Mouse (Mus musculus): ENCODE measurements around the gene Fes. TPM values are rescaled to one million over a fixed set of nuclear protein-coding genes. Genes with fewer than 3 reads are reported as not detected.

Fes gene
- polyA plus RNA-seq, 1 experiment from 2014 or later = 9.5 TPM

DNA sequence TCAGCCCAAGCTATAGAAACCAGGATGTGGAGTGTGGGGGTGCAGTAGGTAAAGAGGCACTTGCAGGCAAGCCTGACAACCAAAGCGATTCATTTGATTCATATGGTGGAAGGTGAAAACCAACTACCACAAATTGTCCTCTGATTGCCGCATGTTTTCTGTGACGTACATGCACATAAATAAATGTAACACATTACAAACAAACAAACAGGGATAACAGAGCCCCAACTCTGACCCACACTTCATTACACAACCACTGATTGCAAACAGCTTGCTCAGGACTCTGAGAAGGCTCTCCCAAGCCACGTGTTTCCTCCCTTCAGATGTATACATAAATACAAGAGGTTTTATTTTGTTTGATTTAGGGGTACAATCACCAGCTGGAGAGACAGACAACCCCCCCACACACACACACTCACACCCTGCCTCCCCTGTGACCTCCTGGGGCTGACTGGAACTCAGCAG, 17.7 kb downstream of the Fes start:
- Histone ChIP-seq H3K36me3 (ENCODE audit: control insufficient read depth, insufficient read depth, low read length) (peaks cover 28% of the 10 kb centered on the region), H3K4me2 (replicated peaks; ENCODE audit: low read depth, low read length) (peak overlapping the region; percentile 78), H3K4me1 (ENCODE audit: control insufficient read depth, insufficient read depth, low read length) (peaks cover 12% of the 10 kb centered on the region; the same call in 1 of the 2 replicates), H3K27ac (ENCODE audit: low read length) (peak overlapping the region; percentile 75; the same call in 1 of the 2 replicates), H3K4me3 (ENCODE audit: low read depth, low read length) (peak overlapping the region; percentile 80), H3K9me3 (ENCODE audit: control insufficient read depth, low read depth, low read length) (no peaks in the 10 kb centered on the region), H3K9ac (replicated peaks; ENCODE audit: low read depth, low read length) (peak overlapping the region; percentile 73), H3K27me3 (ENCODE audit: control insufficient read depth, insufficient read depth, low read length) (no peaks in the 10 kb centered on the region)
- no peak for ATAC-seq (ENCODE audit: insufficient number of reproducible peaks, insufficient read depth, low FRiP score, low read depth)
- 29% methylated on average over 4 of the region's 4 CpGs for WGBS

DNA sequence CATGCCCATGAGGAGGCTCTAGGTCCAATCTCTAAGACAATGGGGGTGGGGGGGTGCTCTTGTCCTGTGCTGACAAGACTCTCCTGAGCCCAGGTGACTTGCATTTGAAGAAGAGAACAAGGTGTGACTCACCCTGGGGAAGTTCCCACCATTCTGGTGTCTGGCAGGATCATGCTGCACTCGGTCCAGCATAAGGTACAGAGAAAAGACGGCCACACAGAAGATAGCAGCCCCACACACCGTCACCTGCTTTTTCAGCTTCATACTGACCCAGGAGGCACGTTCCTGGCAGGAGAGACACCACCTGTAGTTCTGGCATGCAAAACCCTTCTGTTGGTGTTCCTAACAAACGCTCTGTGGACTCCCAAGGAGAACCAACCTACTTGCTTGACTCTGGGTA, 18.3 kb downstream of the Fes start:
- H3K4me2 ChIP-seq (replicated peaks; ENCODE audit: low read depth, low read length) = peak overlapping the region; percentile 78
- WGBS = 59% methylated on average over 5 of the region's 5 CpGs
- H3K27ac ChIP-seq (ENCODE audit: low read length) = peak overlapping the region; percentile 75; the same call in 1 of the 2 replicates
- H3K4me1 ChIP-seq (ENCODE audit: control insufficient read depth, insufficient read depth, low read length) = peaks cover 12% of the 10 kb centered on the region; the same call in 1 of the 2 replicates
- H3K4me3 ChIP-seq (ENCODE audit: low read depth, low read length) = peak overlapping the region; percentile 80
- peaks cover 28% of the 10 kb centered on the region for H3K36me3 ChIP-seq (ENCODE audit: control insufficient read depth, insufficient read depth, low read length)
- no peaks in the 10 kb centered on the region for H3K27me3 ChIP-seq (ENCODE audit: control insufficient read depth, insufficient read depth, low read length)
- H3K9me3 ChIP-seq (ENCODE audit: control insufficient read depth, low read depth, low read length) = no peaks in the 10 kb centered on the region
- H3K9ac ChIP-seq (replicated peaks; ENCODE audit: low read depth, low read length) = no peak overlapping the region
- ATAC-seq (ENCODE audit: insufficient number of reproducible peaks, insufficient read depth, low FRiP score, low read depth) = no peak

DNA sequence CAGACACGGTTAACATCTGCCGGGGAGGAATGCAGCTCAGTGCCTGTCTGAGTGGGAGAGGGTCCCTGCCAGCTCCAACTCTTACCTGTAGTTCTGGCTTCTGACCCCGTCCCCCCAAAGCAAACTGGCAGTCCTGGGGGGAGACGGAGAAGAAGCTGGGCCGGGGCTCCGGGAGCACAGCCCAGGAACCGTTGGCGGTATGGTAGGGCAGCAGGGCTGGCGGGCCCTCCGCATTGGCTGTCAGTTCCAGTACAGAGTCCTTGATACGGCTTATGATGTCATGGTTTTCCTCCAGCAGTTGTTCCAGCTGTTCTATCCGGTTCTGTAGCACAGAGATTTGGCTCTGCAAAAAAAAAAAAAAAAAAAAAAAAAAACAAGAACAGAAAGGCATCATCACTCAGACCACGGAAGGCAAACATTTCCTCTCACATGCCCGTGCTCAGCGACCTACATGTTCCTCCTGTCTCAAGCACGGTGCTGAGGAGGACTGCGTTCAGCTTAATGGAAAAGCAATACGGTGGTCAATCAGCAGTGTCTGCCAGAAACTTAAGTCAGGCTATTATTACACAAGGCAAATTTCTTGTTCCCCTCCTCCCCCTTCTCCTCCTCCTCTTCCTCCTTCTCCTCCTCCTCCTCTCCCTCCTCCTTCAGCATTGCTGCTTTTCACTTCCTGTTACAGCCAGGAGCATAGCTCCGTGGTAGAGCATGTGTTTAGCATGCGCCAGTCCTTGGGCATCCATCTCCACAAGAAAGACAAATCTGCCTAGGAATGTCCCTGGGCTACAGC, 18.9 kb downstream of the Fes start:
- Histone ChIP-seq H3K4me2 (replicated peaks; ENCODE audit: low read depth, low read length) (no peak overlapping the region), H3K27ac (ENCODE audit: low read length) (no peak overlapping the region; the same call in 1 of the 2 replicates)
- 69% methylated on average over 20 of the region's 20 CpGs for WGBS

DNA sequence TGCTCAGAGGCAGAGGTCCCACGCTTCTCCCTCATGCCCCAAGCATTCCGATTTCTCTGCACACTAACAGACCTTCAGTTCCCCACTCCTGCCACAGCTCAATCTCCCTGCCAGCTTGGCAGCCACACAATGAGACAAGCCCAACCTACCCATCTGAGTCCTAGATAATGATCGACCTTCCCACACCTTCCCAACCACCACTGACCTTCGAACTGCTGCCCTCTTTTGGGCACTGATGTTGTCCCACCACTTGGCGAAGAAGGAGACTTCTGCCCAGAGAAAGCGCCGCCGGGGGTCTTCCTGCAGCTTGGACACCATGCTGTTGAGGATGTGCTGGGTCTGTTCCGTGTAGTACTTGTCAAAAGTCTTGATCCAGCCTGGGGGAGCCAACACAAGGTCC, 19.7 kb downstream of the Fes start:
- H3K27me3 ChIP-seq (ENCODE audit: control insufficient read depth, insufficient read depth, low read length) = no peaks in the 10 kb centered on the region
- no peak for ATAC-seq (ENCODE audit: insufficient number of reproducible peaks, insufficient read depth, low FRiP score, low read depth)
- 84% methylated on average over 9 of the region's 9 CpGs for WGBS
- H3K9me3 ChIP-seq (ENCODE audit: control insufficient read depth, low read depth, low read length) = no peaks in the 10 kb centered on the region
- H3K27ac ChIP-seq (ENCODE audit: low read length) = no peak overlapping the region
- H3K4me1 ChIP-seq (ENCODE audit: control insufficient read depth, insufficient read depth, low read length) = peaks cover 12% of the 10 kb centered on the region; the same call in 1 of the 2 replicates
- no peak overlapping the region for H3K4me2 ChIP-seq (replicated peaks; ENCODE audit: low read depth, low read length)
- peaks cover 40% of the 10 kb centered on the region for H3K36me3 ChIP-seq (ENCODE audit: control insufficient read depth, insufficient read depth, low read length)
- H3K9ac ChIP-seq (replicated peaks; ENCODE audit: low read depth, low read length) = no peak overlapping the region
- H3K4me3 ChIP-seq (ENCODE audit: low read depth, low read length) = no peak overlapping the region

More for the DNA sequence above, 18.9 kb downstream of the Fes start:
- Histone ChIP-seq H3K9ac (replicated peaks; ENCODE audit: low read depth, low read length) (no peak overlapping the region), H3K9me3 (ENCODE audit: control insufficient read depth, low read depth, low read length) (no peaks in the 10 kb centered on the region), H3K36me3 (ENCODE audit: control insufficient read depth, insufficient read depth, low read length) (peaks cover 32% of the 10 kb centered on the region), H3K27me3 (ENCODE audit: control insufficient read depth, insufficient read depth, low read length) (no peaks in the 10 kb centered on the region), H3K4me3 (ENCODE audit: low read depth, low read length) (0 out of 2 replicates have a peak overlapping the region, but pooled peaks have one; percentile 80), H3K4me1 (ENCODE audit: control insufficient read depth, insufficient read depth, low read length) (peaks cover 12% of the 10 kb centered on the region; the same call in 1 of the 2 replicates)
- no peak for ATAC-seq (ENCODE audit: insufficient number of reproducible peaks, insufficient read depth, low FRiP score, low read depth)

DNA sequence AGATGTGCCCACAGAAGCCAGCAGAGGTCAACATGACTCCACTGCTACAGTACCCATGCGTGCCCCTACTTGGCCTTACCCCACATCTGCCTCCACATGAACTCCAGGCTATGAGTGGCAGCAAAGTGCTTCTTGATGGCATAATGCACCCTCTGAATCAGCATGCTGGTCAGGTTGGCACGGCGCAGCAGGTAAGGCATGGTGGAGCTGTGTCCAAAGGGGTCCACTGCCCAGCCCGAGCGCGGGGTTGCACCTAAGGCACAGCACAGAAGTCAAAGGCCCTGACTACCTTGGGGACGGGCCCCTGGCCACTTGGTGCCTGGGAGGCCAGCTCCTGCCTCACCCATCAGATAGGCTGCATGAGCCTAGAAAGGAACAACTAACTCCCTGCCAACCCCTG, 20.5 kb downstream of the Fes start:
- Histone ChIP-seq H3K9ac (replicated peaks; ENCODE audit: low read depth, low read length) (no peak overlapping the region), H3K36me3 (ENCODE audit: control insufficient read depth, insufficient read depth, low read length) (peaks cover 48% of the 10 kb centered on the region), H3K9me3 (ENCODE audit: control insufficient read depth, low read depth, low read length) (no peaks in the 10 kb centered on the region), H3K27ac (ENCODE audit: low read length) (no peak overlapping the region), H3K27me3 (ENCODE audit: control insufficient read depth, insufficient read depth, low read length) (no peaks in the 10 kb centered on the region), H3K4me2 (replicated peaks; ENCODE audit: low read depth, low read length) (no peak overlapping the region), H3K4me3 (ENCODE audit: low read depth, low read length) (no peak overlapping the region), H3K4me1 (ENCODE audit: control insufficient read depth, insufficient read depth, low read length) (peaks cover 12% of the 10 kb centered on the region; the same call in 1 of the 2 replicates)
- ATAC-seq (ENCODE audit: insufficient number of reproducible peaks, insufficient read depth, low FRiP score, low read depth) = no peak
- 98% methylated on average over 7 of the region's 7 CpGs for WGBS

DNA sequence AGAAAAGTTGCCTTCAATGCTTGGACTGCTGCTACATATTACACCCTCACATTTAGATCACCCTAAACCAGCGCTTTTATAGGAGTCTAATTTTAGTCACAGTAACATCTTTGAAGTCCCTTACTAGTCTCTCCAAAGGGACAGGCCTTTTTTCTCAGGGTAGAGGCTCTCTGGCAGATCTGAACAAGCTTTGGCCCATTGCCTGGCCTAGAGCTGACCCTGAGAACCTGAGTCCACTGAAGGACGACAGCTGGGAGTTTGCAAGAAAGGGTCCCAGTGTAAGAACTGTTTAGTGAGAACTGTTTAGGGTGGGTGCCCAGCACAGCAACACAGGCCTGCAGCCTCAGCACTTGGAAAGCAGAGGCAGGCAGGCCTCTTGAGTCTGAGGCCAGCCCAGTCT, 22.0 kb downstream of the Fes start:
- no peak overlapping the region for H3K27ac ChIP-seq (ENCODE audit: low read length)
- H3K36me3 ChIP-seq (ENCODE audit: control insufficient read depth, insufficient read depth, low read length) = peaks cover 59% of the 10 kb centered on the region
- no peaks in the 10 kb centered on the region for H3K27me3 ChIP-seq (ENCODE audit: control insufficient read depth, insufficient read depth, low read length)
- H3K4me2 ChIP-seq (replicated peaks; ENCODE audit: low read depth, low read length) = no peak overlapping the region
- 74% methylated on average over 2 of the region's 2 CpGs for WGBS
- no peak for ATAC-seq (ENCODE audit: insufficient number of reproducible peaks, insufficient read depth, low FRiP score, low read depth)
- no peaks in the 10 kb centered on the region for H3K9me3 ChIP-seq (ENCODE audit: control insufficient read depth, low read depth, low read length)
- H3K9ac ChIP-seq (replicated peaks; ENCODE audit: low read depth, low read length) = no peak overlapping the region
- peaks cover 12% of the 10 kb centered on the region; the same call in 1 of the 2 replicates for H3K4me1 ChIP-seq (ENCODE audit: control insufficient read depth, insufficient read depth, low read length)
- H3K4me3 ChIP-seq (ENCODE audit: low read depth, low read length) = no peak overlapping the region

DNA sequence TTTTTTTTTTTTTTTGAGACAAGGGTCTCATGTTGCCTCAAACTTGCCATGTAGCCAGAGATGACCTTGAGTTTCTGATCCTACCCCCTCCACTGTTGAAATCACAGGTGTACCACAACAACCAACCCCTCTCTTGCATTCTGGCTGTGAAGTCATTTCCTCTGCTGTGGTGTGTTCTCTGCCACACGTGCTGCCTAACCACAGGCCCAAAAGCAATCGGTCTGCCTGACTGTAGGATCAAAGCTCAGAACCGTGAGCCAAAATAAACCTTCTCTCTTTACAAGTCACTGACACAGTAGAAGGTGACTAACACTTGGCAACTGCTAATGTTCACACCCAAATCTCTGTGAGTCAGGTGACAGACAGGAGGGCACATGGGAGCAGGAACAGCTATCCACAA, 27.3 kb downstream of the Fes start:
- no peak for ATAC-seq (ENCODE audit: insufficient number of reproducible peaks, insufficient read depth, low FRiP score, low read depth)
- WGBS = 61% methylated on average over 3 of the region's 3 CpGs
- Histone ChIP-seq H3K9me3 (ENCODE audit: control insufficient read depth, low read depth, low read length) (no peaks in the 10 kb centered on the region), H3K36me3 (ENCODE audit: control insufficient read depth, insufficient read depth, low read length) (peaks cover 55% of the 10 kb centered on the region), H3K27me3 (ENCODE audit: control insufficient read depth, insufficient read depth, low read length) (no peaks in the 10 kb centered on the region), H3K4me3 (ENCODE audit: low read depth, low read length) (no peak overlapping the region), H3K4me2 (replicated peaks; ENCODE audit: low read depth, low read length) (no peak overlapping the region), H3K27ac (ENCODE audit: low read length) (no peak overlapping the region), H3K9ac (replicated peaks; ENCODE audit: low read depth, low read length) (no peak overlapping the region), H3K4me1 (ENCODE audit: control insufficient read depth, insufficient read depth, low read length) (no peaks in the 10 kb centered on the region)

DNA sequence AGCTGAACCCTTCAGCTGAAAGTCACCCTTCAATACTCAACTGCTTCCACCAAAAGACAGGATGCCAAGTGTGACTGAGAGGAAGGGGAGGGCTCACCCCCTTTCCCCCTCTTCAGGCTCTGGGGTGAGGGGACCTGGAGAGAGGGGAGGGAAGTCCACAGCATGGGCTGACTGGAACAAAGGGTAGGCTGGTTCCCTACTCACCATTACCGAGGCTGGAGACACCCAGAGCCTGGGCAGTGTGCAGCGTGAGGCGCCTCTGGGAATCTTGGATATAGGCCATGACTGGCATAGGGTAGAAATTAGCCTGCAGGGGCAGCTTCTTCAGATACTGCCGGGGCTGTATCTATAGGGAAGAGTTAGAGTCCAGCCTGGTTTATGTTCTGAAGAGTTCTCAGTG, 29.7 kb downstream of the Fes start:
- H3K9me3 ChIP-seq (ENCODE audit: control insufficient read depth, low read depth, low read length) = no peaks in the 10 kb centered on the region
- no peaks in the 10 kb centered on the region for H3K4me1 ChIP-seq (ENCODE audit: control insufficient read depth, insufficient read depth, low read length)
- 81% methylated on average over 4 of the region's 4 CpGs for WGBS
- peaks cover 50% of the 10 kb centered on the region for H3K36me3 ChIP-seq (ENCODE audit: control insufficient read depth, insufficient read depth, low read length)
- H3K4me2 ChIP-seq (replicated peaks; ENCODE audit: low read depth, low read length) = no peak overlapping the region
- H3K4me3 ChIP-seq (ENCODE audit: low read depth, low read length) = no peak overlapping the region
- no peak overlapping the region for H3K9ac ChIP-seq (replicated peaks; ENCODE audit: low read depth, low read length)
- no peaks in the 10 kb centered on the region for H3K27me3 ChIP-seq (ENCODE audit: control insufficient read depth, insufficient read depth, low read length)
- no peak for ATAC-seq (ENCODE audit: insufficient number of reproducible peaks, insufficient read depth, low FRiP score, low read depth)
- no peak overlapping the region for H3K27ac ChIP-seq (ENCODE audit: low read length)

Measured in stomach, embryonic 14.5 days (tissue).